8 mouse cellular contexts compared by ENCODE assay signal in the genomic region with DNA sequence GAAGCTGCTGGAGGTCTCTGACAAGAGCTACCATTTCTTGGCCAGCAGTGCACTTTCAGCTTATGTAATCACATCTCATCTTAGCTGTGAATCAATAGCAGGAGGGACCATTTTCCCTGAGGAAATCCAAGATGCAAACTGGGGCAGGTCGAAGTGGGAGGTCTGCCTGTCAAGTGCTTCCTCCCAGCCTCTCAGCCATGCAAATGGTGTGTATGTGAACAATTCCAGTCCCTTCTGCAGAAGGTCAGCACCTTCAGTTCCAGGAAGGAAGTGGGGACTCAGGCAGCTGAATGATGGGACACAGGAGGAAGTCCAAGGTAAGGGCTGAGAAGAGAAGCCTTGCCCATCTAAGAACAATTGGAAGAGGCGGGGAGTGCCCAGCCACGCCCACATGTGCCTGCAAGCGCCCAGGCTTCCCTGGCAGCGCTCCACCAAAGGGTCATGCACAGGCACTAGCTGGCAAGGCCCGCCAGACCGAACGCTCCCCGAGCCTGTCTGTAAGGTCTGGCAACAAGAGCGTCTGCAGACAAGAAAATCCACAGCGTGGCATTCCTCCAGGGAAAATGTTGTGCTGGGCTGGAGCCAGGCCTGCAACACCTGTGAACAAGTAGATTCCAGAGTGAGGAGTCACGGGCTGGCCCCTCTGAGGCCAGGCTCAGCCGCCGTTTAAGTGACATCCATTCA.
DNase-seq lines count a peak whose midpoint lies in the region; ATAC-seq and TF ChIP-seq lines count a peak whose summit lies in the region.

No protein-coding gene starts in this region.

- 0 out of 2 replicates have a peak, but pooled peaks have one; percentile 43 for ATAC-seq in intestine, embryonic 14.5 days (replicated peaks; ENCODE audit: low FRiP score, low TSS enrichment, low read depth)
- peak; percentile 69 for ATAC-seq in lung, embryonic 14.5 days (ENCODE audit: insufficient read depth)
- no peak for ATAC-seq in activated CD4-positive, CD25-positive, alpha-beta regulatory T cell, adult 4 months

- H3K4me2 ChIP-seq in intestine, embryonic 14.5 days (ENCODE audit: low read length) = no peak overlapping the region
- peak overlapping the region; percentile 44; the same call in 1 of the 2 replicates for H3K4me2 ChIP-seq in lung, embryonic 14.5 days

- no peak overlapping the region for H3K4me3 ChIP-seq in left cerebral cortex, adult 2 months
- H3K4me3 ChIP-seq in intestine, embryonic 14.5 days (ENCODE audit: low read depth, low read length) = no peak overlapping the region
- no peak overlapping the region for H3K4me3 ChIP-seq in lung, embryonic 14.5 days (ENCODE audit: low read depth, low read length)

- H3K36me3 ChIP-seq in intestine, embryonic 14.5 days (ENCODE audit: control insufficient read depth, insufficient read depth, low read length) = no peaks in the 10 kb centered on the region
- no peaks in the 10 kb centered on the region for H3K36me3 ChIP-seq in lung, embryonic 14.5 days (ENCODE audit: insufficient read depth)

- 27% methylated on average over 14 of the region's 14 CpGs for WGBS in intestine, embryonic 14.5 days
- 27% methylated on average over 14 of the region's 14 CpGs for WGBS in lung, embryonic 14.5 days

- no peak for TF ChIP-seq CTCF in left cerebral cortex, adult 2 months (IDR thresholded peaks at IDR 0.05)
- no peak for TF ChIP-seq CTCF in lung, embryonic 14.5 days (IDR thresholded peaks at IDR 0.05; ENCODE audit: low read depth)

- no peaks in the 10 kb centered on the region for H3K27me3 ChIP-seq in intestine, embryonic 14.5 days (replicated peaks; ENCODE audit: control insufficient read depth, insufficient read depth, low read length)
- H3K27me3 ChIP-seq in lung, embryonic 14.5 days (ENCODE audit: insufficient read depth, low read length) = no peaks in the 10 kb centered on the region

- H3K4me1 ChIP-seq in intestine, embryonic 14.5 days (replicated peaks; ENCODE audit: control insufficient read depth, insufficient read depth, low read length) = peaks cover 14% of the 10 kb centered on the region
- H3K4me1 ChIP-seq in lung, embryonic 14.5 days (ENCODE audit: insufficient read depth) = peaks cover 5% of the 10 kb centered on the region

- intact Hi-C loops in left cerebral cortex, adult 2 months (cut with DNase I) = no loop called here
- intact Hi-C loops in left cerebral cortex, postnatal 36 days (cut with DNase I) = loop anchor here (10.0 kb wide), 1 partner anchor 452 kb away; no protein-coding TSS in a partner anchor
- intact Hi-C loops in gastrocnemius, postnatal 14 days (cut with DNase I; ENCODE audit: low total_unique reads) = no loop called here

- H3K9me3 ChIP-seq in intestine, embryonic 14.5 days (ENCODE audit: control insufficient read depth, low read length) = peaks cover 5% of the 10 kb centered on the region
- no peaks in the 10 kb centered on the region for H3K9me3 ChIP-seq in lung, embryonic 14.5 days (ENCODE audit: low read depth, low read length)

- no peak overlapping the region for H3K9ac ChIP-seq in intestine, embryonic 14.5 days (ENCODE audit: low read length)
- H3K9ac ChIP-seq in lung, embryonic 14.5 days = no peak overlapping the region

- H3K27ac ChIP-seq in left cerebral cortex, adult 2 months = no peak overlapping the region
- H3K27ac ChIP-seq in intestine, embryonic 14.5 days (ENCODE audit: low read depth) = peak overlapping the region; percentile 18; the same call in 1 of the 2 replicates
- H3K27ac ChIP-seq in lung, embryonic 14.5 days (ENCODE audit: low read depth) = peak overlapping the region; percentile 42; the same call in 1 of the 2 replicates

- DNase-seq in left cerebral cortex, adult 2 months (ENCODE audit: extremely low spot score in 1 of 2, low spot score in 2 of 2) = peak; percentile 13 to 16
- no peak for DNase-seq in left cerebral cortex, postnatal 36 days (ENCODE audit: low spot score in 2 of 2)
- DNase-seq in adrenal gland, postnatal 14 days = peak; percentile 76
- peak; percentile 19 for DNase-seq in gastrocnemius, postnatal 14 days
- peak; percentile 64 for DNase-seq in intestine, embryonic 14.5 days (ENCODE audit: low spot score)
- peak; percentile 68 for DNase-seq in lung, embryonic 14.5 days
- DNase-seq in urinary bladder, postnatal 10 days (ENCODE audit: low spot score) = peak; percentile 14

Comparison
In these comparisons a context has a peak if more than half of its experiments do, and no peak if none do; other contexts are left out.
1. DNase-seq: peak in left cerebral cortex, adult 2 months (2 of 2), adrenal gland, postnatal 14 days (single experiment), gastrocnemius, postnatal 14 days (single experiment), intestine, embryonic 14.5 days (single experiment), lung, embryonic 14.5 days (single experiment) and urinary bladder, postnatal 10 days (single experiment); none in left cerebral cortex, postnatal 36 days (0 of 2).